Mouse (Mus musculus) cerebellum, postnatal 36 days (tissue): ENCODE measurements around the gene Stk19.
"Not testable (repeated sequence)": the region's sequence is repeated elsewhere in the genome, so short reads cannot be mapped to it uniquely, and the experiment has no call there.

Experiments used
- DNase-seq, 2 experiments: peaks; one replicate each; pipeline ENCODE4 v3.0.0; 2021 to 2022; ENCODE audit warnings: mixed read lengths in 2 of 2

Stk19 gene

GRCm38 (mm10) chr17:34838785-34839184, 2.0 kb upstream of the Stk19 start:
- no peak for DNase-seq

GRCm38 (mm10) chr17:34837464-34838324, 949 bp upstream of the Stk19 start:
- peak in 1 of 2 experiments; percentile 26 for DNase-seq

DNA sequence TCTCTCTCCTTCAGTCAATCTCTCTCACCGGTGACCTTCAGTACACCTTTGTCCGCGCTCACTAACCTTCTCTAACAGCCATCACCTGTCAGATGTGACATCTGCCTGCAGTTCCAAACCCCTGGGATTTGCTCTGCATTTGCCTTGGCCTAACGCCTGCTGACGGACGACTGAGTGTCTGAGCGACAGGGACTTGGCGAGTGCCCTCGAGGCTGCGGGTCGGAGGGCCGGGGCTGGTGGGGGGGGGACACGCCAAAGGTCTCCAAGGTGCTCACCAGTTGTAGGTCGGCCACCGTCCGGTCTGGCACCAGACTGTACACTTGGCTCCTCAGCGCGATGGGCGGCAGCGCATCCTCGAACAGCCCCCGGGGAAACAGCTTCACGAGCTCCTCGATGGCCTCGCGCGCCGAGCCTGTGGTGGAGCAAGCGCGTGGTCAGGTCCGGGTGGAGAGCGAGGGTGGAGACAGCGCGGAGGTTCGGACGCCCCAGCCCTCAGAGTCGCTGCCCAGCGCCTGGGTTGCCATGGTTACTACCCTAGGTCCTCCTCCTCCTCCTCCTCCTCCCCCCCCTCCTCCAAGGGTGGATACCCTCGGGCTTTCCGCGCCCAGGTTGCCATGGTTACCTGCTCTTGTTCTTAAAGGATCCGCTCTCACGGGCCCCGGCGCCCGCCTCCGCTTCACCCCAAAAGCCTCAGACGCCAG, 440 bp downstream of the Stk19 start:
- no peak for DNase-seq

GRCm38 (mm10) chr17:34830776-34831175, 6.0 kb downstream of the Stk19 start:
- not testable (repeated sequence) for DNase-seq

GRCm38 (mm10) chr17:34814818-34815370, 21.9 kb downstream of the Stk19 start:
- no peak for DNase-seq

DNA sequence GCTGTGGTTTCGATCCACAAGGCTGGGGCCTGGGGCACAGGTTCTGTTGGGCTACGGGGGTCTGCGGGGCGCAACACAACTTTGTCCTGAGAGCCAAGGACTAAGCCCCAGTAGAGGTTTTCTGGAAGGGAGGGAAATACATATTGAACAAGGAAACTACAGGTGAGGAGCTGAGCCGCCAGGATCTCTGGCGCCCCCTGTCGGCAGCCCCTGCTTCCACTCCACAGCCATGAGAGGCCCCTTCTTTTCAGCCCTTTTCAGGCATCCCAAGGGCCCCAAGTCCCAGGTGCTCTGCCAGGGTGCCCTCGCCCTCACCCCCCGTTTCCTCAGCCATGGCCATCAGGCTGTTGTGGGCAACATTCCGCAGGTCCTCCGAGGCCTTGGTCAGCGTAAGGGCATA, 23.0 kb downstream of the Stk19 start:
- DNase-seq: peak; percentile 46 to 49

DNA sequence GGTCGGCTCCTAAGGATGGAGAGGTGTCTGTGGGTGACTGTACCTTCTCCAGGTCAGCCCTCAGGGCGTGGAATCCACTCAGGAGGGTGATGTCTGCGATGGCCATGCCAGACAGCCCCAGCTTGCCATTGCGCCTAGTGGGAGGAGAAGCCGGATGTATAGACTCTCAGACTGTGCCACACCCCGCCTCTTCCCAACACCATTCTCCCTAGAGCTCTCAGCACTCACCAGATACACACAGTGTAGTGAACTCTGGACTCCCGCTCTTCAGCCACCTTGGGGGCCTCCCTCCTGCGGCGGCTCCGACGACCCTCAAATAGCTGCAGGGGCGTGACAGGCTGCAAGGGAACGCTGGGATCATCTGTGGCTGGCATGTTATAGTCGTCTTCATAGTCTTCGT, 25.5 kb downstream of the Stk19 start:
- no peak for DNase-seq

GRCm38 (mm10) chr17:34810811-34811210, 25.9 kb downstream of the Stk19 start:
- DNase-seq: not testable (repeated sequence)

DNA sequence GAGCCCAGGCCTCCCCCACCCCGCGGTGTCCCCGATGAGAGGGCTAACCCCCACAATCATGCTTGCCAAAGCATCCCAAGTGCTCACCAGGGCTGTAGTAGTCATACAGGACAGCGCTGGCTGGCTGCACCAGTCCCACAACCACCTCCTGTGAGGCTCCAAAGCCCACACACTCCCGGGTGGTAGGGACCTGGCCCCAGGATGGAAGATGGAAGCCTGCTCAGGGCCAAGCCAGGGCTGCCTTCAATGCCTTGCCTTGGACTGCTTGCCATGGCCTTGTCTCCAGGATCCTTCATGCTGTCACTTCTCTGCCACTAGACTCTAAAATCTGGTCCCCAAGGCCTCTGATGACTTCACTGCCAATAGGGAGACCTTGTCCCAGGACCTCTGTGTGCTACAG, 26.3 kb downstream of the Stk19 start:
- DNase-seq: not testable (repeated sequence)

DNA sequence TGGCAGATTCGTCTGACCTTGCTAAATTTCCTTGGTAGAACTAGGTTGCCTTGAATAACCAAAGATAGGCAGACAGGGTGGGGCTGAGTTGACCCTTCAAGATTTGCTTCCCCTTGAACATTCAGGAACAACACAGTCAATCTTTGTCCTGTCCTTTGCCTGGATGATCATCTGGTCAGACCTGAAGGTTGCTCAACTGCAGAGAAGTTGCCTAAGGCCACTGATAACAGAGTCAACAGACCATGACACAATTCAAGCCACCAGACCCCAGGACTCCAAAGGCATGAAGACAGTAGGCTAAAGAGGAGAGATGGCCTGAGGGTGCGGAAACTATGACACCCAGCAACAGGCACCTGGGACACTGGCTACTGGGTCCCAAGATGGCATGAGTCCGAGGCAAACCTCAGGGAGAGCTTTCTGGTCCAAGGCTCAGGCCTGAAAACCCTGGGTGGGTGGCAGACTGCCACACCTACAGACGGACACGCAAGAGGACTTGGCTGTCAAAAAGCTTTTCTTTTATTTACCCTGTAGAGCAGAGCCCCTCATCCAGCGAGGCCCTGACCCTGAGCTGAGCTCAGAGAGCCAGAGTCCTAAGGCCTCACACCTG, 28.0 kb downstream of the Stk19 start:
- DNase-seq: no peak

GRCm38 (mm10) chr17:34807176-34807575, 29.6 kb downstream of the Stk19 start:
- DNase-seq: no peak

DNA sequence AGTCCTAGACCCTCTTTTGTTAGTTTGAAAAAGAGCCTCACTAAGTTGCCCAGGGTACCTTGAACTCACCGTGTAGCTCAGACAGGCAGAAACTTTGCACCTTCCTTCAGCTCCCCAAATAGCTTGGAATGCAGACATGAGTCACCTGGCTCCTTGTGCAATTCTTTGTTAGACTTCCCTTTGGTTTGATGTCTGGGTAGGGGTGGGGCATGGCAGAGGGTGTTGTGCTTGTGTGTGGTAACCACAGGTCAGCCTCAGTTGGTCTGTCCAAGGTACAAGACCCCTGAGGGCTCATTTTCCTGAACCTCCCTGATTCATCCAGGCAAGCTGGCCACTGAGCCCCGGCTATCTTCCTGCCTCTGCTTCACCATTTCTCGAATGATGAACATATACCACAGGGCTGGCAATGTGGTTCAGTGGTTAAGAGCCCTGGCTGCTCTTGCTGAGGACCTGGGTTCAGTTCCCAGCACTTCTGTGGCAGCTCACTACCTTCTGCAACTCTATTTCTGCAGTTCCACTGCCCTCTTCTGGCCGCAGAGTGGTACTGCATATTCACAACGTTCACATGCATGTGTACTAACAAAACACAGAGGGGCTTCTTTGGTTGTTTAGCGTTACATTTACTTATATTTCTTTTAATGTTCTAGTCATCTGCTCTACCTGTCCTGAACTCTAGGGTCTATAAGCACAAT, 31.7 kb downstream of the Stk19 start:
- DNase-seq: no peak

DNA sequence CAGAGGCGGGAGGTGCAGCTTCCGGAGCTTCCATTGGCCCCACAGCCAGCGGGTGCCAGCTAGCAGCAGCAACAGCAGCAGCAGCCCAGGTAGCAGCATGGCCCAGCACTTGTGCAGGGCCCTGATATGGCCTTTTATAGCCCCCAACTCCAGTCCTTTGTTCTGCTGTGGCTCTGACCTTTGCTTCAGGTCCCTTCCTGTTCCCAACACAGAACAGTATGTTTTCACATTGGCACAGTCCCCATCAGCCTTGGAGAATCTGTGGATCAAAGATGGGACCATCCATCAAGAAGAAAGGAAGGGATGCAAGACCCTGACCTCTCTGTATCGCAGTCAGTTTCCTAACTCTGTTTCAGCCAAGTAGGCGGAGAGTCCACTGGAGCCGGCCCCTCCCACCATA, 32.4 kb downstream of the Stk19 start, which contains the start of gene Cyp21a1:
Gene Cyp21a1, minus strand, starts transcription at position 261 of the 400 bp plus-strand sequence.
- not testable (repeated sequence) for DNase-seq

DNA sequence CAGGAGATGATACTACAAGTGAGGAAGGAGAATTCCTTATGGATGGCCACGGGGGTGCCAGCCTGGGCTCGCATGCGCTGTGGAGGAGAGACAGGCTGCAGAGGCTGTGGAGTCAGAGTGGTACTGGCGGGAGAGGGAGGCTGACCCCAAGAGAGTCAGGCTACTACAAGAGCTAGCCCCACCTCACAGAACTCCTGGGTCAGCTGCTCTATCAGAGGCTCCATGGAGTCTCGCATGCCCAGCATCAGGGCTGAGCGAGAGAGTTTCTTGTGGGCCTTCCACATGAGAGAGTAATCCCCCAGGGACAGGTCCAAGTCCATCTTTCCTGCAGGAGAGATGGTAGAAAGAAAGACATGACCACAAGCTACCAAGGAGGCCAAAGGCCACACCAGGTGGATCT, 33.4 kb downstream of the Stk19 start:
- DNase-seq: not testable (repeated sequence)

DNA sequence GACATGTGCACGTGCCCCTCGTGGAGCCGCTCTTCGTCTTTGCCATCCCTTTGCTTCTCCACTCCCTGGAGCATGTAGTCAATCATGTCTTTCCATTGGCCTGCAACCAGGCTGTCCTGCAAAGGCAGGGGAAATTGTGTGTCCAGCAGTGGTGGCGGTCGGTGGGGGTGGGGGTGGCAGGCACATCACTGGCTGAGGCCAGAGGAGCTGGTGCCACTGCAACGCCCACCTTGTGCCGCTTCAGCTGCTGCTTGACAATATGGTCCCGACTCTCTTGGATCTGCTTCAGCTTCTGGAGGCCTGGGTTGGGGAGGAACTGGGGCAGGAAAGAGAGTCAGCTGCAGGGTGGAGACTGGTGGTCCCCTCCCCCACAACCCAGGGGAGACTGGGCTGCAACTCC, 34.0 kb downstream of the Stk19 start:
- DNase-seq: not testable (repeated sequence)

DNA sequence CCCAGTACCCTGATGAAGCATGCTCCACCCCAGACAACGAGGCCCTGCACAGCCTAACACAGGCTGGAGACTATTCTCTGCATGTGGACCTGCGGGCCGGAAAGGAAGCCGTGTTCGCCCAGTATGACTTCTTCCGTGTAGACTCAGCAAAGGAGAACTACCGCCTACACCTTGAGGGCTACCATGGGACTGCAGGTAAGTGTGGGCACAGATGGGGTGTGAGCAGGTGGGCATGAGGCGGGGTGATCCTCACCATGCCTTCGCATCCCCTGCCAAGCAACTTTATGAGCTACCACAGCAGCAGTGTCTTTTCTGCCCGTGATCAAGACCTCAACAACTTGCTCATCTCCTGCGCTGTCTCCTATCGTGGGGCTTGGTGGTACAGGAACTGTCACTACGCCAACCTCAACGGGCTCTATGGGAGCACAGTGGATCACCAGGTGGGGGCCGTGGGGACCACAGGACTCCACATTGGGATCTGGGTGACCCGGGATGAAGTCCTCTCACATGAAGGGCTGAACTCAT, 35.9 kb downstream of the Stk19 start:
- DNase-seq: not testable (repeated sequence)

- DNase-seq: no peak
These were observed 37.2 kb downstream of the Stk19 start for GRCm38 (mm10) chr17:34799531-34799925.

DNA sequence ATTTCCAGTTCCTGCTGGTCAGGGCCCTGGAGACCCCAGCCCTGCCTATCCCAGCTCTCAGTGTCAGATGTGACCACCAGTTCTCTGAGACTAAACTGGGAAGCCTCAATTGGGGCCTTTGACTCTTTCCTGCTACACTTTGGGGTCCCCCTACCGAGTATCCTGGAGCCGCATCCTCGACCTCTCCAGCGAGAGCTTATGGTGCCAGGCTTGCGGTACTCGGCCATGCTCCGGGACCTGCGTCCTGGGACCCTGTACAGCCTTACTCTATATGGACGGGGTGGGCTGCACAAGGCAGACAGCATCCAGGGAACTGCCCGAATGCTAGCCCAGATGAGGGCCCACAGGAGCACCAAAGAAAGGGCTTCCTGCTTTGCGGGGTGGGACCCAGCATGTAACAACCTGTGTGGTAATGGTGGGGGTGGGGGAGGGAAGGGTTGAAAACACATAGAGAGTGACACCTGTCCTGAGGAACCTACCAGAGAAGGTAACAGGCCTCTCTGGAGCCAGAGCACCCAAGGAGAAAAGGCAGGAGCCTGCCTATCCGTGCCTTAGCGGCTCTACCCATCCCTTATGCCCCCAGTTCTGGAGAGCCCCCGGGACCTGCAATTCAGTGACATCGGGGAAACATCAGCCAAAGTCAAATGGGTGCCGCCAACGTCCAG, 37.7 kb downstream of the Stk19 start:
- no peak for DNase-seq

DNA sequence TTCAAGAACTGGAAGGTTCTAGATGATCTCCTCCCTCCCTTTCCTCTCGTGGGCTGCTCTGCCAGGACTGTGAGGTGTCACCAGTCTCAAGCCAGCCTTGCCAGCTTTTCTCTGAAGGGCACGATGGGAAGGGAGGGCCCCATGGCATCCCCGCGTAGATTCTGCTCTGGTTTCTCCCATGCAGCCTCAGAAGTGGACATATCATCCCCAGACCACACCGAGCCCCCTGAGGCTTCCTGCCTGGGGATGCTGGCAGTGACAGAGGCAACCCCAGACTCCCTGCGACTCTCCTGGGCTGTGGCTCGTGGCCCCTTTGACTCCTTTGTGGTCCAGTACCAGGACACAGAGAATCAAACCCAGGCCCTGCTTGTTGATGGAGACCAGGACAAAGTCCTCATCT, 38.7 kb downstream of the Stk19 start:
- DNase-seq: not testable (repeated sequence)

DNA sequence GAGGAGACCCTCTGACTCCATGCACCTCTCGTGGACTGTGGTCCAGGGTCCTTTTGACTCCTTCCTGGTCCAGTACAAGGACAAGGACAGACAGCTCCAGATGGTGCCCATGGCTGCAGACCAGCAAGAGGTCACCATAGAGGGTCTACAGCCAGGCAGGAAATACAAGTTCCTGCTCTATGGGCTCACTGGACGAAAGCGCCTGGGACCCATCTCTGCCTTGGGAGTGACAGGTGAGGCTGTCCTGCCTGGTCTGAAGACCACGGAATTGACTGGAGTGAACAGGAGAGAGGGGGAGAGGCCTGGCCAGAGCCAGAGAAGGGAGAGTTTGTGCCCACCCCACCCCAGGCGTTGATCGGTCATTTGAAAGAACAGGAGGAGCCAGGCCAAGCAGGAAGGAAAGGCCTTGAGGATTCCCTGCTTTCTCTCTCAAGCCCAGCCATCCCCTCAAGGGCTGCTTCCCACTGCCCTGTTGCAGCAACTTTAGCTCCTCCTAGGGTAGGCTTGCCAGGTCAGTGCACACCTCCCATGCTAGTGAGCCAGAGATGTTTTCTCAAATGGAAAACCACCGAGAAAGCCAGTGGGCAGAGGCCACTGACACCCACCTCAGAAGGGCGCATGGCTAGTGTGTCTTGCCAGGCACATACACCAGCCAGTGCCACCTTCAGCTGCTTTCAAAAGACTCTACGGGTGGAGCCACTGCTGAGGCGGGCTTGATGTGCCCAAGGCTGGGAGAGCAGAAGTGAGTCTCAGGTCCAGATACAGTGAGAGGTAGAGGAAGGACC, 39.3 kb downstream of the Stk19 start:
- DNase-seq: not testable (repeated sequence)
